Mouse (Mus musculus) small intestine, adult 2 months (tissue): ENCODE data around the gene Pmf1. TPM values are rescaled to one million over a fixed set of nuclear protein-coding genes. Genes with fewer than 3 reads are reported as not detected.
"Not testable (repeated sequence)": the region's sequence is repeated elsewhere in the genome, so short reads cannot be mapped to it uniquely, and the experiment has no call there.

Source experiments
- H3K27ac ChIP-seq: fragments of 200-500 bp; 2 replicates; pipeline ENCODE4 v1.5.1; 2012; ENCODE audit warnings: low read depth, low read length, control low read depth, inconsistent platforms; ENCODE audit not compliant: insufficient read depth
- H3K27me3 ChIP-seq: fragments of 200-500 bp; 2 replicates; pipeline ENCODE4 v1.6.1; 2012; ENCODE audit warnings: mild to moderate bottlenecking, moderate library complexity, low read length, inconsistent platforms; ENCODE audit not compliant: control insufficient read depth, insufficient read depth
- H3K36me3 ChIP-seq: fragments of 200-500 bp; 2 replicates; pipeline ENCODE4 v1.6.1; 2012; ENCODE audit warnings: mild to moderate bottlenecking, low read length, control low read depth, inconsistent platforms; ENCODE audit not compliant: control insufficient read depth, insufficient read depth
- H3K4me1 ChIP-seq: fragments of 200-500 bp; 2 replicates; pipeline ENCODE4 v1.6.1; 2012; ENCODE audit warnings: low read length, inconsistent platforms, mixed read lengths; ENCODE audit not compliant: control insufficient read depth, insufficient read depth, insufficient read length
- H3K4me3 ChIP-seq: fragments of 200-500 bp; 2 replicates; pipeline ENCODE4 v1.5.1; 2012; ENCODE audit warnings: low read depth, mild to moderate bottlenecking, control low read depth, inconsistent platforms, low read length, moderate library complexity
- CTCF ChIP-seq: fragments of 200-500 bp; IDR thresholded peaks from 2 replicates; pipeline ENCODE4 v1.5.1; 2012; ENCODE audit warnings: low read depth, mild to moderate bottlenecking, control low read depth, inconsistent platforms, low read length, moderate library complexity, mixed read lengths; ENCODE audit not compliant: insufficient replicate concordance, insufficient read length; ENCODE audit errors: extremely low read depth
- POLR2A ChIP-seq: fragments of 200-500 bp; IDR thresholded peaks from 2 replicates; pipeline ENCODE4 v1.6.1; 2012; ENCODE audit warnings: low read depth, mild to moderate bottlenecking, control low read depth, inconsistent platforms, low read length, moderate library complexity
- WGBS: fragments of 180-500 bp; shearing (Covaris S2); methylation state at CpG from one replicate; pipeline ENCODE4 v1.1.7; 2018; 5-methylcytosine and 5-hydroxymethylcytosine counted together
- polyA plus RNA-seq: library from polyadenylated mRNA; depleted of rRNA; stranded (reverse); fragments of >200 nt; gene quantifications from 2 replicates; pipeline ENCODE4 v1.2.3, GENCODE M21; 2012

Pmf1 gene
- polyA plus RNA-seq, 1 experiment = 108 TPM

- Histone ChIP-seq H3K4me3 (no peak overlapping the region), H3K36me3 (peaks cover 8% of the 10 kb centered on the region), H3K4me1 (no peaks in the 10 kb centered on the region), H3K27me3 (peaks cover 19% of the 10 kb centered on the region), H3K27ac (no peak overlapping the region)
- WGBS = 83% methylated on average over 9 of the region's 9 CpGs
- TF ChIP-seq POLR2A = no peak
- no peak for TF ChIP-seq CTCF
Observed at GRCm38 (mm10) chr3:88393776-88394375, 16.3 kb downstream of the Pmf1 start.

GRCm38 (mm10) chr3:88384364-88384763 lies 25.8 kb downstream of the Pmf1 start, which contains the start of gene Bglap:
Gene Bglap (minus strand): TSS chr3:88384464.
- Histone ChIP-seq H3K36me3 (no peaks in the 10 kb centered on the region), H3K27ac (no peak within 1 kb of the TSS), H3K4me3 (no peak within 1 kb of the TSS), H3K4me1 (no peaks in the 10 kb centered on the region; the same call in 1 of the 2 replicates), H3K27me3 (0 out of 2 replicates have a peak, but pooled peaks cover 2% of the 10 kb centered on the region)
- 78% methylated on average over 5 of the region's 5 CpGs for whole genome bisulfite sequencing
- TF ChIP-seq POLR2A = no peak
- TF ChIP-seq CTCF = no peak

GRCm38 (mm10) chr3:88382383-88382782 lies 27.7 kb downstream of the Pmf1 start:
- 59% methylated on average over 3 of the region's 7 CpGs for WGBS
- H3K27ac ChIP-seq, H3K36me3 ChIP-seq: not testable (repeated sequence)

GRCm38 (mm10) chr3:88381389-88382315 lies 28.5 kb downstream of the Pmf1 start:
- not testable (repeated sequence) for H3K36me3 ChIP-seq, H3K4me3 ChIP-seq, H3K27me3 ChIP-seq, H3K27ac ChIP-seq, H3K4me1 ChIP-seq
- WGBS = 14% methylated on average over 22 of the region's 22 CpGs

More at GRCm38 (mm10) chr3:88382383-88382782, 27.7 kb downstream of the Pmf1 start:
- not testable (repeated sequence) for H3K27me3 ChIP-seq, H3K4me3 ChIP-seq, H3K4me1 ChIP-seq

GRCm38 (mm10) chr3:88378599-88378998 lies 31.5 kb downstream of the Pmf1 start, which contains the start of gene Bglap2:
Gene Bglap2 (minus strand): TSS chr3:88378699.
- WGBS = 88% methylated on average over 5 of the region's 5 CpGs
- not testable (repeated sequence) for H3K36me3 ChIP-seq, H3K4me1 ChIP-seq, H3K4me3 ChIP-seq, H3K27ac ChIP-seq, H3K27me3 ChIP-seq

GRCm38 (mm10) chr3:88376644-88377043 lies 33.5 kb downstream of the Pmf1 start:
- not testable (repeated sequence) for H3K4me3 ChIP-seq, H3K4me1 ChIP-seq, H3K36me3 ChIP-seq, H3K27ac ChIP-seq, H3K27me3 ChIP-seq
- 31% methylated on average over 6 of the region's 7 CpGs for WGBS

GRCm38 (mm10) chr3:88375750-88376626 lies 34.1 kb downstream of the Pmf1 start:
- 11% methylated on average over 19 of the region's 19 CpGs for WGBS
- H3K4me1 ChIP-seq, H3K4me3 ChIP-seq, H3K27me3 ChIP-seq, H3K36me3 ChIP-seq, H3K27ac ChIP-seq: not testable (repeated sequence)

- WGBS = 74% methylated on average over 9 of the region's 9 CpGs
- not testable (repeated sequence) for H3K27ac ChIP-seq, H3K36me3 ChIP-seq, H3K4me3 ChIP-seq, H3K4me1 ChIP-seq, H3K27me3 ChIP-seq
Observed at GRCm38 (mm10) chr3:88372643-88373042, 37.5 kb downstream of the Pmf1 start, which contains the start of gene Bglap3. Gene Bglap3 (minus strand): TSS chr3:88372743.

GRCm38 (mm10) chr3:88368511-88368910 lies 41.6 kb downstream of the Pmf1 start:
- H3K27me3 ChIP-seq, H3K4me1 ChIP-seq, H3K36me3 ChIP-seq, H3K4me3 ChIP-seq, H3K27ac ChIP-seq: not testable (repeated sequence)
- WGBS = 91% methylated on average over 7 of the region's 7 CpGs

GRCm38 (mm10) chr3:88367517-88367916 lies 42.6 kb downstream of the Pmf1 start:
- H3K27me3 ChIP-seq, H3K27ac ChIP-seq, H3K4me1 ChIP-seq, H3K4me3 ChIP-seq, H3K36me3 ChIP-seq: not testable (repeated sequence)
- 58% methylated on average over 4 of the region's 7 CpGs for WGBS
